Mouse (Mus musculus) lung, embryonic 16.5 days (tissue): Measurements from ENCODE around the gene Kcnip1. TPM values are rescaled to one million over a fixed set of nuclear protein-coding genes. Genes with fewer than 3 reads are reported as not detected.

Source experiments
- ATAC-seq: fragments of 200-750 bp; cut with Nextera tagmentation; 2 replicates; pipeline ENCODE4 v1.8.0; 2017; ENCODE audit warnings: low read depth, mild to moderate bottlenecking, moderate library complexity
- H3K27ac ChIP-seq: fragments of 300-500 bp; sonication (generic); 2 replicates; pipeline ENCODE4 v1.5.1; 2014; ENCODE audit warnings: mild to moderate bottlenecking, control low read depth, low read length
- H3K27me3 ChIP-seq: fragments of 300-500 bp; sonication (generic); 2 replicates; pipeline ENCODE4 v1.6.1; 2014; ENCODE audit warnings: low read depth, low read length, mixed read lengths; ENCODE audit not compliant: control insufficient read depth, insufficient read depth
- H3K36me3 ChIP-seq: fragments of 300-500 bp; sonication (generic); 2 replicates; pipeline ENCODE4 v1.6.1; 2014; ENCODE audit warnings: low read length; ENCODE audit not compliant: control insufficient read depth, insufficient read depth
- H3K4me1 ChIP-seq: fragments of 300-500 bp; sonication (generic); replicated peaks from 2 replicates; pipeline ENCODE4 v1.6.1; 2014; ENCODE audit warnings: low read length, mixed read lengths; ENCODE audit not compliant: control insufficient read depth, insufficient read depth
- H3K4me2 ChIP-seq: fragments of 300-500 bp; sonication (generic); 2 replicates; pipeline ENCODE4 v1.6.1; 2014; ENCODE audit warnings: low read depth, low read length, control low read depth
- H3K4me3 ChIP-seq: fragments of 300-500 bp; sonication (generic); 2 replicates; pipeline ENCODE4 v1.5.1; 2014; ENCODE audit warnings: mild to moderate bottlenecking, low read length, control low read depth
- H3K9ac ChIP-seq: fragments of 300-500 bp; sonication (generic); 2 replicates; pipeline ENCODE4 v1.6.1; 2014; ENCODE audit warnings: low read length, control low read depth
- H3K9me3 ChIP-seq: fragments of 300-500 bp; sonication (generic); 2 replicates; pipeline ENCODE4 v1.6.1; 2016; ENCODE audit warnings: low read length; ENCODE audit not compliant: control insufficient read depth
- whole genome bisulfite sequencing: fragments of 180-500 bp; shearing (Covaris S2); extraction: QIAGEN DNeasy Blood & Tissue Kit; methylation state at CpG from one replicate; pipeline ENCODE4 v1.1.7; 2014; 5-methylcytosine and 5-hydroxymethylcytosine counted together
- polyA plus RNA-seq: library from polyadenylated mRNA; unstranded; fragments of >200 nt; fragmentation: Nextera tagmentation; extraction: Ambion mirVana; gene quantifications from 2 replicates; pipeline ENCODE4 v1.2.1, GENCODE M21; 2015

The Kcnip1 gene
- polyA plus RNA-seq, 1 experiment from 2014 or later, result 0.68 TPM

- no peak overlapping the region for H3K27ac ChIP-seq
- no peaks in the 10 kb centered on the region for H3K27me3 ChIP-seq
- peak overlapping the region; percentile 45 for H3K4me2 ChIP-seq
- H3K9ac ChIP-seq, result no peak overlapping the region
- no peaks in the 10 kb centered on the region; the same call in 1 of the 2 replicates for H3K4me1 ChIP-seq
- no peaks in the 10 kb centered on the region for H3K9me3 ChIP-seq
- ATAC-seq, result peak; percentile 29; the same call in 1 of the 2 replicates
- H3K4me3 ChIP-seq, result peak overlapping the region; percentile 15
- 52% methylated on average over 18 of the region's 18 CpGs for WGBS
- H3K36me3 ChIP-seq, result no peaks in the 10 kb centered on the region
Measured at GRCm38 (mm10) chr11:33932386-33933111, 60.4 kb downstream of the Kcnip1 start.

GRCm38 (mm10) chr11:33931836-33932385 lies 61.0 kb downstream of the Kcnip1 start:
- Histone ChIP-seq H3K9ac (no peak overlapping the region), H3K4me1 (no peaks in the 10 kb centered on the region; the same call in 1 of the 2 replicates), H3K36me3 (no peaks in the 10 kb centered on the region), H3K4me3 (peak overlapping the region; percentile 15), H3K9me3 (no peaks in the 10 kb centered on the region), H3K4me2 (peak overlapping the region; percentile 45), H3K27me3 (no peaks in the 10 kb centered on the region), H3K27ac (no peak overlapping the region)
- WGBS, result 13% methylated on average over 9 of the region's 10 CpGs
- no peak for ATAC-seq

GRCm38 (mm10) chr11:33929412-33929811 lies 63.5 kb downstream of the Kcnip1 start:
- Histone ChIP-seq H3K4me2 (no peak overlapping the region), H3K4me3 (no peak overlapping the region), H3K27ac (no peak overlapping the region), H3K36me3 (no peaks in the 10 kb centered on the region), H3K27me3 (no peaks in the 10 kb centered on the region), H3K9ac (no peak overlapping the region), H3K9me3 (no peaks in the 10 kb centered on the region), H3K4me1 (peaks cover 6% of the 10 kb centered on the region)
- WGBS, result 60% methylated on average over 11 of the region's 11 CpGs
- ATAC-seq, result no peak

- H3K4me3 ChIP-seq, result no peak overlapping the region
- 29% methylated on average over 7 of the region's 7 CpGs for WGBS
- no peak for ATAC-seq
- H3K4me2 ChIP-seq, result no peak overlapping the region
- no peaks in the 10 kb centered on the region for H3K9me3 ChIP-seq
- no peaks in the 10 kb centered on the region for H3K36me3 ChIP-seq
- no peak overlapping the region for H3K27ac ChIP-seq
- peaks cover 6% of the 10 kb centered on the region for H3K4me1 ChIP-seq
- no peak overlapping the region for H3K9ac ChIP-seq
- no peaks in the 10 kb centered on the region for H3K27me3 ChIP-seq
Measured at GRCm38 (mm10) chr11:33928658-33929057, 64.3 kb downstream of the Kcnip1 start.

- H3K9me3 ChIP-seq, result no peaks in the 10 kb centered on the region
- no peak overlapping the region for H3K4me3 ChIP-seq
- H3K27me3 ChIP-seq, result no peaks in the 10 kb centered on the region
- H3K27ac ChIP-seq, result no peak overlapping the region
- peaks cover 6% of the 10 kb centered on the region for H3K4me1 ChIP-seq
- H3K4me2 ChIP-seq, result no peak overlapping the region
- no peak overlapping the region for H3K9ac ChIP-seq
- H3K36me3 ChIP-seq, result no peaks in the 10 kb centered on the region
- no peak for ATAC-seq
- 51% methylated on average over 4 of the region's 4 CpGs for WGBS
Measured at GRCm38 (mm10) chr11:33927836-33928235, 65.1 kb downstream of the Kcnip1 start.

GRCm38 (mm10) chr11:33927321-33927720 lies 65.6 kb downstream of the Kcnip1 start:
- Histone ChIP-seq H3K4me3 (no peak overlapping the region), H3K4me2 (no peak overlapping the region), H3K9me3 (no peaks in the 10 kb centered on the region), H3K36me3 (no peaks in the 10 kb centered on the region), H3K9ac (no peak overlapping the region), H3K27me3 (no peaks in the 10 kb centered on the region), H3K4me1 (peaks cover 6% of the 10 kb centered on the region), H3K27ac (no peak overlapping the region)
- no peak for ATAC-seq
- WGBS, result 45% methylated on average over 6 of the region's 6 CpGs

- no peak overlapping the region for H3K9ac ChIP-seq
- 41% methylated on average over 2 of the region's 2 CpGs for WGBS
Measured at GRCm38 (mm10) chr11:33926551-33926950, 66.4 kb downstream of the Kcnip1 start.

GRCm38 (mm10) chr11:33925778-33926177 lies 67.2 kb downstream of the Kcnip1 start:
- Histone ChIP-seq H3K4me3 (no peak overlapping the region), H3K4me2 (no peak overlapping the region), H3K27ac (no peak overlapping the region), H3K27me3 (no peaks in the 10 kb centered on the region), H3K36me3 (no peaks in the 10 kb centered on the region), H3K9ac (no peak overlapping the region), H3K9me3 (no peaks in the 10 kb centered on the region), H3K4me1 (peaks cover 6% of the 10 kb centered on the region)
- 49% methylated on average over 8 of the region's 8 CpGs for WGBS
- ATAC-seq, result no peak

More at GRCm38 (mm10) chr11:33926551-33926950, 66.4 kb downstream of the Kcnip1 start:
- Histone ChIP-seq H3K4me3 (no peak overlapping the region), H3K27me3 (no peaks in the 10 kb centered on the region), H3K9me3 (no peaks in the 10 kb centered on the region), H3K4me2 (no peak overlapping the region), H3K36me3 (no peaks in the 10 kb centered on the region), H3K27ac (no peak overlapping the region), H3K4me1 (peaks cover 6% of the 10 kb centered on the region)
- ATAC-seq, result no peak

- H3K4me1 ChIP-seq, result peaks cover 6% of the 10 kb centered on the region
- ATAC-seq, result no peak
- 50% methylated on average over 3 of the region's 3 CpGs for WGBS
- no peak overlapping the region for H3K4me3 ChIP-seq
- no peaks in the 10 kb centered on the region for H3K27me3 ChIP-seq
- H3K36me3 ChIP-seq, result no peaks in the 10 kb centered on the region
- no peak overlapping the region for H3K27ac ChIP-seq
- H3K4me2 ChIP-seq, result no peak overlapping the region
- no peaks in the 10 kb centered on the region for H3K9me3 ChIP-seq
- H3K9ac ChIP-seq, result no peak overlapping the region
Measured at GRCm38 (mm10) chr11:33923031-33923430, 69.9 kb downstream of the Kcnip1 start.
